Mouse (Mus musculus) megakaryocyte, embryonic 14.5 days (primary cell): ENCODE data around the gene Hoxc6.

Experiments used
- FLI1 ChIP-seq: IDR thresholded peaks from 2 replicates; pipeline ENCODE4 v1.6.1; 2012; ENCODE audit warnings: low read length, inconsistent platforms, mixed read lengths
- GATA1 ChIP-seq: IDR thresholded peaks from 3 replicates; pipeline ENCODE4 v1.6.1; 2012; ENCODE audit warnings: mixed read lengths, low read length, inconsistent platforms, borderline replicate concordance

- TF ChIP-seq FLI1 (no peak), GATA1 (no peak)
Observed at GRCm38 (mm10) chr15:102965003-102965891, 32.8 kb upstream of the Hoxc6 start.
